8 mouse cellular contexts compared by ENCODE assay signal in the genomic region with DNA sequence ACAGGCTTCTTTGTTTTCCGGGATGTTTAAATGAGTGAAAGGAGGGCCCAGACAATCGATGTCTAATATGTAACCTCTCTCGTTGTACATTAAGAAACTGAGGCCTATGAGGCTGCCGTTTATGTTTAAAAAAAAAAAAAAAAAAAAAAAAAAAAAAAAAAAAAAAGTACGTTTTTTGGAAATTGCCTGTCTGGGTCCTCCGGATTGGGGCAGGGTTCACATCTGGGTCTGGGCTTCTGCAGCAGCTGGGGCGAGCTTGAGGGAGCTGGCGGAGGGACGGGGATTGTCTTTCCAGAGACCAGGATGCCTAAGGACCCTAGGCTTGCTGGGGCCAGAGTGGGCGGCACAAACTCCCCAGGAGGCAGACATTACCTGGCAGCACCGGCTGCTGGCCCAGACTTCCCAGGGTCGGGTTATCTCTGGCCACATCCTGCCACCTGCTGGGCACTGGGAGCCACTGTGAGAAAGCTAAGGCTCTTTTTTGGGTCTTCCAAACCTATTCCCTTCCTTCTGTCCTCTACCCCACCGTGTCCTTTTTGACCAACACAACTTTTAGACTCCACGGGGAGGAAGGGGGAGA. TPM values are rescaled to one million over a fixed set of nuclear protein-coding genes. Genes with fewer than 3 reads are reported as not detected.
A peak's percentile ranks its signal among the peaks of the same experiment; 100 is the strongest.
DNase-seq lines count a peak whose midpoint lies in the region; ATAC-seq and TF ChIP-seq lines count a peak whose summit lies in the region.

No protein-coding gene starts in this region.

- no peak for TF ChIP-seq POLR2A in lung, adult 2 months (IDR thresholded peaks at IDR 0.05; ENCODE audit: borderline replicate concordance, extremely low read depth, low read depth, low read length)

- H3K4me3 ChIP-seq in embryonic facial prominence, embryonic 14.5 days (ENCODE audit: low read depth, low read length), result peak overlapping the region; percentile 47
- no peak overlapping the region for H3K4me3 ChIP-seq in lung, adult 2 months (replicated peaks; ENCODE audit: extremely low read depth, low read depth, low read length)

- no peak overlapping the region for H3K27ac ChIP-seq in embryonic facial prominence, embryonic 14.5 days (replicated peaks; ENCODE audit: low read depth, low read length)

- peaks cover 4% of the 10 kb centered on the region for H3K4me1 ChIP-seq in embryonic facial prominence, embryonic 14.5 days (ENCODE audit: control insufficient read depth, insufficient read depth, low read length)
- no peaks in the 10 kb centered on the region for H3K4me1 ChIP-seq in lung, adult 2 months (ENCODE audit: control insufficient read depth, insufficient read depth, low read length)

- 1% methylated on average over 14 of the region's 14 CpGs for whole genome bisulfite sequencing in embryonic facial prominence, embryonic 14.5 days
- under 1% methylated on average over 14 of the region's 14 CpGs for WGBS in lung, adult 2 months

- intact Hi-C loops in heart, postnatal 36 days (cut with DNase I), result loop anchor here (1.0 to 2.0 kb wide), 2 partner anchors 253 to 419 kb away; no protein-coding TSS in a partner anchor

- H3K9ac ChIP-seq in embryonic facial prominence, embryonic 14.5 days (ENCODE audit: low read depth, low read length), result peak overlapping the region; percentile 61

- H3K27me3 ChIP-seq in embryonic facial prominence, embryonic 14.5 days (replicated peaks; ENCODE audit: control insufficient read depth, insufficient read depth, low read length), result peaks cover 22% of the 10 kb centered on the region

- DNase-seq in ovary, postnatal 14 days (ENCODE audit: low spot score), result peak; percentile 28
- DNase-seq in ovary, postnatal 10 days (ENCODE audit: low spot score), result no peak
- DNase-seq in embryonic facial prominence, embryonic 14.5 days (ENCODE audit: low spot score), result peak; percentile 74
- peak; percentile 30 to 50 for DNase-seq in heart, postnatal 36 days
- DNase-seq in layer of hippocampus, adult 9-11 months, result peak; percentile 37
- DNase-seq in lung, adult 2 months, result peak; percentile 28
- peak; percentile 53 for DNase-seq in right cerebral cortex, adult 18-20 months
- DNase-seq in spleen, adult 12 weeks (ENCODE audit: low spot score), result no peak

- peak; percentile 70 for ATAC-seq in embryonic facial prominence, embryonic 14.5 days (ENCODE audit: low read depth)

- peak; percentile 41; the same call in 1 of the 2 replicates for TF ChIP-seq CTCF in lung, adult 2 months (IDR thresholded peaks at IDR 0.05; ENCODE audit: insufficient read depth, low read length)

- H3K36me3 ChIP-seq in embryonic facial prominence, embryonic 14.5 days (ENCODE audit: control insufficient read depth, insufficient read depth, low read length), result no peaks in the 10 kb centered on the region

- H3K9me3 ChIP-seq in embryonic facial prominence, embryonic 14.5 days (ENCODE audit: control insufficient read depth, low read length), result 0 out of 2 replicates have a peak, but pooled peaks cover 4% of the 10 kb centered on the region

- H3K4me2 ChIP-seq in embryonic facial prominence, embryonic 14.5 days (ENCODE audit: low read depth, low read length), result peak overlapping the region; percentile 78

RNA-seq across cellular contexts. Expression of a gene that starts 0.5 kb away (rescaled TPM):
- polyA plus RNA-seq in embryonic facial prominence, embryonic 14.5 days (2014; fragmentation: Nextera tagmentation; extraction: Ambion mirVana), result 5.0 and 5.1 TPM in 2 replicates
- under 1 TPM; 0.19 to 0.35 TPM for total RNA-seq in heart, postnatal 36 days (2021)
- polyA plus RNA-seq in lung, adult 2 months (2012; rRNA removed), result 0.03 and 0.07 TPM in 2 replicates

RNA-seq across cellular contexts. Expression of a gene that starts 17.8 kb away (rescaled TPM):
- 46.5 and 77.8 TPM in 2 replicates for polyA plus RNA-seq in embryonic facial prominence, embryonic 14.5 days (2014; fragmentation: Nextera tagmentation; extraction: Ambion mirVana)
- total RNA-seq in heart, postnatal 36 days (2021), result 10 to 100 TPM; 24.7 to 30.9 TPM
- 36.3 and 50.8 TPM in 2 replicates for polyA plus RNA-seq in lung, adult 2 months (2012; rRNA removed)

Comparison
In these comparisons a context has a peak if more than half of its experiments do, and no peak if none do; other contexts are left out.
1. DNase-seq: peak in ovary, postnatal 14 days (single experiment), embryonic facial prominence, embryonic 14.5 days (single experiment), heart, postnatal 36 days (2 of 2), layer of hippocampus, adult 9-11 months (single experiment), lung, adult 2 months (single experiment) and right cerebral cortex, adult 18-20 months (single experiment); none in ovary, postnatal 10 days (single experiment) and spleen, adult 12 weeks (single experiment).